Mouse (Mus musculus) CH12.LX (cell line): ENCODE results near the gene Tmem42.

Source experiments
- CTCF ChIP-seq, 2 experiments: IDR thresholded peaks in 1 of 2; conservative IDR thresholded peaks in 1 of 2; 2 replicates each; pipeline ENCODE4 v1.5.1; 2011 to 2012; ENCODE audit warnings: low read depth in 2 of 2, low read length in 2 of 2, improper control_type of control experiment in 1 of 2, inconsistent platforms in 1 of 2, mild to moderate bottlenecking in 1 of 2, moderate library complexity in 1 of 2
- EP300 ChIP-seq: IDR thresholded peaks from 2 replicates; pipeline ENCODE4 v1.6.1; 2011; ENCODE audit warnings: low read length, improper control_type of control experiment
- KAT2A ChIP-seq: IDR thresholded peaks from 2 replicates; pipeline ENCODE4 v1.6.1; 2012; ENCODE audit warnings: low read length, improper control_type of control experiment, inconsistent platforms; ENCODE audit not compliant: insufficient replicate concordance
- POLR2A ChIP-seq: IDR thresholded peaks from 2 replicates; pipeline ENCODE4 v1.6.1; 2011; ENCODE audit warnings: low read depth, mild to moderate bottlenecking, improper control_type of control experiment, low read length
- RAD21 ChIP-seq: IDR thresholded peaks from 2 replicates; pipeline ENCODE4 v1.6.1; 2011; ENCODE audit warnings: low read depth, mild to moderate bottlenecking, low read length, improper control_type of control experiment, moderate library complexity
- TBP ChIP-seq: conservative IDR thresholded peaks from 2 replicates; pipeline ENCODE4 v1.6.1; 2011; ENCODE audit warnings: low read depth, low read length, improper control_type of control experiment
- TCF12 ChIP-seq: IDR thresholded peaks from 2 replicates; pipeline ENCODE4 v1.6.1; 2014; ENCODE audit warnings: low read depth, mild to moderate bottlenecking, inconsistent platforms, low read length, improper control_type of control experiment

DNA sequence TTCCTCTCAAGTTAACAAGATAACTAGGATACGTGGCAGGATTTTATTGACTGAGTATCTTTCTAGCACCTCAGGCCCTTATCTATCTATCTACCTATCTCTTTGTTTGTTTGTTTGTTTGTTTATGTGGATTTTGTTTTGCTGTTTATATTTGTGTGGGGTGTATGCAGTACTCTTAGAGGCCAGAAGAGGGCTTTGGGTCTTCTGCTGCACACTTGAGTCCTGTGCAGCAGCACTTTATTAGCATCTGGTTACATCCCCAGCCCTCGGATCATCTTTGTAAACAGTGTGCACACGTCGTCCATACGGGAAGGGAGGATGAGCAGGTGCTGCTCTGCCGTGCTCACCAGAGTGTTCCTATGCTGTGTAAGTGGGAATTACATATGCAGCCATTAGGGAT is 15.1 kb upstream of the Tmem42 start:
- TF ChIP-seq CTCF (conservative IDR thresholded peaks at IDR 0.05 in 1 of 2, IDR thresholded peaks at IDR 0.05 in 1 of 2; ENCODE audit: low read depth in 2 of 2, low read length in 2 of 2) (no peak), TCF12 (no peak), POLR2A (no peak), TBP (no peak), RAD21 (no peak; the same call in 1 of the 2 replicates), EP300 (no peak), KAT2A (no peak)
